Mouse (Mus musculus) thymus, adult 2 months (tissue): Measurements from ENCODE around the gene AI481877.

ENCODE experiments used
- CTCF ChIP-seq: fragments of 200-500 bp; IDR thresholded peaks from 2 replicates; pipeline ENCODE4 v1.5.1; 2012; ENCODE audit warnings: mild to moderate bottlenecking, control low read depth, low read length, moderate library complexity, borderline replicate concordance; ENCODE audit not compliant: control insufficient read depth, poor library complexity, insufficient read depth; ENCODE audit errors: extremely low read depth
- POLR2A ChIP-seq: fragments of 200-500 bp; IDR thresholded peaks from 2 replicates; pipeline ENCODE4 v1.6.1; 2012; ENCODE audit warnings: mild to moderate bottlenecking, low read length, control low read depth, moderate library complexity; ENCODE audit not compliant: control insufficient read depth, poor library complexity, insufficient read depth; ENCODE audit errors: extremely low read depth

DNA sequence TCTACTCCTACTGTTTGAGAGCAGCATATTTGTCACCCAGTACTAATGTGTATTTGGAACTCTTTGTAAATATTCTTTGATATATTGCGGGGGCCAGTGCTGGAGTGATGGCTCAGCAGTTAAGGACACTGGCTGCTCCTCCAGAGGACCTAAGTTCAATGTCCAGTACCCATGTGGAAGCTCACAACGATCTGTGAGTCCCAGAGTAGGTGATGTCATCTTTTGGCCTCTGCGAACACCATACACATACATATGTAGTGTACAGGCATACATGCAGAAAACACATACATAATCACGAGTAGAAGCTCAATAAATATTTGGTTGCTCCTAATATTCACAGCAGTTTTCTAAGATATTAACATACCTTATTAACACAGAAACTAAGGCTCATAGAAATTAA is 9.8 kb downstream of the AI481877 start:
- TF ChIP-seq CTCF (no peak), POLR2A (no peak)
